Mouse (Mus musculus): ENCODE data around the gene Kcnh1. TPM values are rescaled to one million over a fixed set of nuclear protein-coding genes. Genes with fewer than 3 reads are reported as not detected.

Gene Kcnh1
- polyA plus RNA-seq, 1 experiment from 2014 or later, result 0.35 TPM

DNA sequence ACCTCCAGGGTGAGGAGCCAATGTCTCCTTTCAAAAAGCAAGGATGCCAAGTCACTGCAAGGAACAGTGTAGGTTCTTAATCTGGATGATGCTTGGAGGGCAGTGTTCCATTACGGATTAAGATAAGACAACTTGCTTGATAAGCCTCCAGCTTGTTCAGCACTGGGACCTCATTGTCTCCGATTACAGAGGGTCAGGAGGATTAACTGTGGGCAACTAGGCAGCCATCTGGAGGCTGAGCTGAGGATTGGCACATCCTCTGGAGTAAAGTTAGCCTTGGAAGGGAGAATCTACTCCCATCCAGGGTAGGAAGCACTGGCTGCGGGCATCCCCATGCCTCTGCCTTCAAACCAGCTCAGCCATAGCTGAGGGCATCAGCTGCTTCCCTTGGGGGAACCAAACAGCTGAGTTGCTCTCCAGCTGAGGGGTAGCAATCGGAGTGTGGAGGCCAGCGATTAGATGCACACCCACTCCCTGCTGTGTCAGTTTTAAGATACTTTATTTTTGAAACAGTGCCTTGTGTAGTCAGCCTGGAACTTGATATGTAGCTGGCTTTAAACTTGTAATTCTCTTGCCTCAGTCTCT lies 87.3 kb downstream of the Kcnh1 start:
- no peak overlapping the region for H3K4me2 ChIP-seq (replicated peaks; ENCODE audit: low read depth, low read length)
- no peaks in the 10 kb centered on the region for H3K9me3 ChIP-seq (ENCODE audit: control insufficient read depth, low read depth, low read length)
- H3K36me3 ChIP-seq (ENCODE audit: control insufficient read depth, insufficient read depth, low read length), result no peaks in the 10 kb centered on the region
- ATAC-seq (ENCODE audit: insufficient number of reproducible peaks, insufficient read depth, low FRiP score, low read depth), result no peak
- 63% methylated on average over 5 of the region's 5 CpGs for WGBS
- no peak overlapping the region for H3K9ac ChIP-seq (replicated peaks; ENCODE audit: low read depth, low read length)
- no peak overlapping the region for H3K4me3 ChIP-seq (ENCODE audit: low read depth, low read length)
- no peak overlapping the region for H3K27ac ChIP-seq (ENCODE audit: low read length)
- no peaks in the 10 kb centered on the region for H3K4me1 ChIP-seq (ENCODE audit: control insufficient read depth, insufficient read depth, low read length)
- H3K27me3 ChIP-seq (ENCODE audit: control insufficient read depth, insufficient read depth, low read length), result no peaks in the 10 kb centered on the region

DNA sequence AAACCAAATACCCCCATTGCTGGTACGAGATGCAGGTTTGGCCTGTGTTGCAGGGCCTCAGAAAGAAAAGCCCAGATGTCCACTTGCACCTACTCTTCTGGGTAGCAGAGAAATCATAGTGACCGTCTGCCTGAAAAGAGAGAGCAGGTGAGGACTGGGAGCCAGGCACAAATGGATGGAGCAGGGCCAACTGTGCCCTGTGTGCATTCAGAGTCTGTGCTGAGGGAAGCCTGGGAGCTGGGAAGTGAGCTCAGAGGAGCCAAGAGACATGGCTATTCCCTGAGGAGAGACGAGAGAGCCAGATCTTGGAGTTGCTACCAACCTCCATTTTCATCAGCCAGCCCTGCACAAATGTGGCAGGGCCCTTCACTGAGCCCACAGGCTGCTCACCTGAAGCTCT lies 93.8 kb downstream of the Kcnh1 start:
- no peaks in the 10 kb centered on the region for H3K36me3 ChIP-seq (ENCODE audit: control insufficient read depth, insufficient read depth, low read length)
- H3K9me3 ChIP-seq (ENCODE audit: control insufficient read depth, low read depth, low read length), result no peaks in the 10 kb centered on the region
- no peak overlapping the region for H3K9ac ChIP-seq (replicated peaks; ENCODE audit: low read depth, low read length)
- no peak overlapping the region for H3K4me2 ChIP-seq (replicated peaks; ENCODE audit: low read depth, low read length)
- no peaks in the 10 kb centered on the region for H3K4me1 ChIP-seq (ENCODE audit: control insufficient read depth, insufficient read depth, low read length)
- WGBS, result 77% methylated on average over 3 of the region's 3 CpGs
- H3K27ac ChIP-seq (ENCODE audit: low read length), result no peak overlapping the region
- ATAC-seq (ENCODE audit: insufficient number of reproducible peaks, insufficient read depth, low FRiP score, low read depth), result no peak
- H3K27me3 ChIP-seq (ENCODE audit: control insufficient read depth, insufficient read depth, low read length), result no peaks in the 10 kb centered on the region
- H3K4me3 ChIP-seq (ENCODE audit: low read depth, low read length), result no peak overlapping the region

DNA sequence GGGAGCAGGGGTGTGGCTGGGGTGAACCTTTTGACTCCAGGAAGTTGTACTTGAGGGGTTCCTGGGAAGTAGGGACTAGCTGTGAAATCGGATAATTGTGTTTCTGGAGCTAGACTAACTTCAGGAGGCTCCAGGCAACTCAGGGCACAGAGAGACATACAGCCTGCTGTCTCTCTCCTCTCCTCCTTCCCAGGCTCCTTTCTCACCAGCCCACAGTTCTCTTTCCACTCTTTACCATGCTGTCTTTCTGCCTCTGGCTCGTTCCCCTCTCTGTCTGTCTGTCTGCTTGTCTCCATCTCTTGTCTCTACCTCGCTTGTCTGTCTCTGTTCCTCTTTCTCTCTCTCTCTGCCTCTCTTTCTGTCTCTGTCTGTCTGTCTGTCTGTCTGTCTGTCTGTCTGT lies 94.4 kb downstream of the Kcnh1 start:
- Histone ChIP-seq H3K4me3 (ENCODE audit: low read depth, low read length) (no peak overlapping the region), H3K27me3 (ENCODE audit: control insufficient read depth, insufficient read depth, low read length) (no peaks in the 10 kb centered on the region), H3K4me2 (replicated peaks; ENCODE audit: low read depth, low read length) (no peak overlapping the region), H3K4me1 (ENCODE audit: control insufficient read depth, insufficient read depth, low read length) (no peaks in the 10 kb centered on the region), H3K9me3 (ENCODE audit: control insufficient read depth, low read depth, low read length) (no peaks in the 10 kb centered on the region), H3K9ac (replicated peaks; ENCODE audit: low read depth, low read length) (no peak overlapping the region), H3K36me3 (ENCODE audit: control insufficient read depth, insufficient read depth, low read length) (no peaks in the 10 kb centered on the region), H3K27ac (ENCODE audit: low read length) (no peak overlapping the region)
- no peak for ATAC-seq (ENCODE audit: insufficient number of reproducible peaks, insufficient read depth, low FRiP score, low read depth)
- WGBS, result 70% methylated on average over 3 of the region's 3 CpGs

DNA sequence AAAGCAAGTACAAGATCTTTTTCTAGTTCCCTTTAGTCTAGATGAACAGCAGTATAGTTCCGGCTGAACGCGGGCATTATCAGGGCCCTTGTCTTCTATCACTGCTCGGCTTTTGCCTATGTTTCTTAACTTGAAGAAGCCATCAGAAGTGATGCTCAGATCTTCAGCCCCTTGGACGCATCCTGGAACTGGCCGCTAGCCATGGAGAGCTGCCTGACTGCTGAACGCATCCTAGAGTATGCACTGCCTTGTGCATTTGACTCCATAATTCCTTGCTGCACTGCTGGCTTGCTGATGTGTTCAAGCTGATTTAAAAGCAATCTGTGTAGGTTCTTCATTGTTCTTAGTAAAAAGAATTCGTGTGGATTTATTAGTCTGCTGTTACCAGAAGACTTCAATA lies 97.9 kb downstream of the Kcnh1 start:
- Histone ChIP-seq H3K4me1 (ENCODE audit: control insufficient read depth, insufficient read depth, low read length) (no peaks in the 10 kb centered on the region), H3K4me2 (replicated peaks; ENCODE audit: low read depth, low read length) (no peak overlapping the region), H3K27me3 (ENCODE audit: control insufficient read depth, insufficient read depth, low read length) (no peaks in the 10 kb centered on the region), H3K9me3 (ENCODE audit: control insufficient read depth, low read depth, low read length) (no peaks in the 10 kb centered on the region), H3K27ac (ENCODE audit: low read length) (no peak overlapping the region), H3K4me3 (ENCODE audit: low read depth, low read length) (no peak overlapping the region), H3K9ac (replicated peaks; ENCODE audit: low read depth, low read length) (no peak overlapping the region), H3K36me3 (ENCODE audit: control insufficient read depth, insufficient read depth, low read length) (no peaks in the 10 kb centered on the region)
- WGBS, result 85% methylated on average over 8 of the region's 8 CpGs
- no peak for ATAC-seq (ENCODE audit: insufficient number of reproducible peaks, insufficient read depth, low FRiP score, low read depth)

DNA sequence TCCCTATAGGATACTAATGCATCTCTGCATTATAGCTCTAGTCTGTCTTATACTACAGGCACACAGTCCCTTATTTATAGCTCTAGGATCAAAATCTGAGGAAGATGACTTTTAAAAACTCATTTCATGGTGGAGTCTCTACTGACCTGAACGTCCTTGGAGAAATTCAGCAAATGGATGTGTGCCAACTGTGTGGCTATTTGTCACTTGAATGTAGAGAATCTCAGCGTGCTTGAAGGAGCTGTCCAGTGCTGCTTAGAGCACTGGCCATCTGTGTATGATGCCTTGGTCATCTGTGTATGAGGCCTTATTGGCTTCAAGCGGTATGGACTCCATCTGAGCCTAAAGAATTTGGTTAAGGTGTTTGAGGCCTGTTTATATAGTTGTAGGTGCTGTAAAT lies 100.7 kb downstream of the Kcnh1 start:
- no peak for ATAC-seq (ENCODE audit: insufficient number of reproducible peaks, insufficient read depth, low FRiP score, low read depth)
- Histone ChIP-seq H3K9ac (replicated peaks; ENCODE audit: low read depth, low read length) (no peak overlapping the region), H3K9me3 (ENCODE audit: control insufficient read depth, low read depth, low read length) (no peaks in the 10 kb centered on the region), H3K4me1 (ENCODE audit: control insufficient read depth, insufficient read depth, low read length) (no peaks in the 10 kb centered on the region), H3K27me3 (ENCODE audit: control insufficient read depth, insufficient read depth, low read length) (no peaks in the 10 kb centered on the region), H3K4me2 (replicated peaks; ENCODE audit: low read depth, low read length) (no peak overlapping the region), H3K4me3 (ENCODE audit: low read depth, low read length) (no peak overlapping the region), H3K36me3 (ENCODE audit: control insufficient read depth, insufficient read depth, low read length) (no peaks in the 10 kb centered on the region), H3K27ac (ENCODE audit: low read length) (no peak overlapping the region)
- WGBS, result 49% methylated on average over 3 of the region's 3 CpGs

DNA sequence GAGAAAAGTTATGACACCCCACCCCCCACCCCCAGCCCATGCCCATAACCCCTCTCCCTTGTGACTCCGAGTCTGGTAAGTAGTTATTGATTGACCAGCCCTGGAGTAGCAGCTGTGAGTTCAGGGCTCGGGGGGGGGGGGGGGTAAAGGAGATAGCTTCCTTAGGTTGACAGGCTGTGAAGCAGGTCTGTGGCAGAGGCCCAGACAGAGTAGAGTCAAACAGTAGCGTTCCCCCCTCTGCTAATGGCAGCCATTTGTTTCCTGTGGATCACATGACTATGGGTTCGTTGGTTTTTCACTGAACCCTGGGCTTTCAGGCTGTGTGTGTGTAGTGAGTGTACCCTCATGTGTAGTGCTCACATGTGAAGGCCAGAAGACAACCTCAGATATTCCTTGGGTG lies 102.8 kb downstream of the Kcnh1 start:
- Histone ChIP-seq H3K4me2 (replicated peaks; ENCODE audit: low read depth, low read length) (no peak overlapping the region), H3K36me3 (ENCODE audit: control insufficient read depth, insufficient read depth, low read length) (no peaks in the 10 kb centered on the region), H3K4me1 (ENCODE audit: control insufficient read depth, insufficient read depth, low read length) (no peaks in the 10 kb centered on the region), H3K27me3 (ENCODE audit: control insufficient read depth, insufficient read depth, low read length) (no peaks in the 10 kb centered on the region), H3K9me3 (ENCODE audit: control insufficient read depth, low read depth, low read length) (no peaks in the 10 kb centered on the region), H3K9ac (replicated peaks; ENCODE audit: low read depth, low read length) (no peak overlapping the region), H3K4me3 (ENCODE audit: low read depth, low read length) (no peak overlapping the region), H3K27ac (ENCODE audit: low read length) (no peak overlapping the region; the same call in 1 of the 2 replicates)
- ATAC-seq (ENCODE audit: insufficient number of reproducible peaks, insufficient read depth, low FRiP score, low read depth), result no peak
- WGBS, result 33% methylated on average over 4 of the region's 4 CpGs

DNA sequence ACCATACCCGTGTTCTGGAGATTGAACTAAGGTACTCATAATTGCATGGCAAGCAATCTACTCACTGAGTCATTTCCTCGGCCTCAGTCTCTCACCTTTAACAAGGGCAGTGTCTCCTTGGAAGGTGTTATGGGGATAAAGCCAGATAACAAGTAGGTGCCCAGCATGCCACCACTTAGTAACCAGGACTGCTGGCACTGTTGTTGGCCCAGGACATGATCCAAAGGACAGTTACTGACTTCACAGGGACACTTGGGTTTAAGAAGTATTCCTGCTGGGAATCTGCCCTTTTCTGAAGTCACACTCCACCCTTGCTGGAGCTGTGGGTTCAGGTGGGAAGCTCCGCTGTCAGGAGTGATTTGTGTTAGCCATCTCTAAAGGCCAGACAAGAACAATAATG lies 103.3 kb downstream of the Kcnh1 start:
- Histone ChIP-seq H3K9ac (replicated peaks; ENCODE audit: low read depth, low read length) (no peak overlapping the region), H3K27ac (ENCODE audit: low read length) (no peak overlapping the region)
- WGBS, result 88% methylated on average over 3 of the region's 3 CpGs

DNA sequence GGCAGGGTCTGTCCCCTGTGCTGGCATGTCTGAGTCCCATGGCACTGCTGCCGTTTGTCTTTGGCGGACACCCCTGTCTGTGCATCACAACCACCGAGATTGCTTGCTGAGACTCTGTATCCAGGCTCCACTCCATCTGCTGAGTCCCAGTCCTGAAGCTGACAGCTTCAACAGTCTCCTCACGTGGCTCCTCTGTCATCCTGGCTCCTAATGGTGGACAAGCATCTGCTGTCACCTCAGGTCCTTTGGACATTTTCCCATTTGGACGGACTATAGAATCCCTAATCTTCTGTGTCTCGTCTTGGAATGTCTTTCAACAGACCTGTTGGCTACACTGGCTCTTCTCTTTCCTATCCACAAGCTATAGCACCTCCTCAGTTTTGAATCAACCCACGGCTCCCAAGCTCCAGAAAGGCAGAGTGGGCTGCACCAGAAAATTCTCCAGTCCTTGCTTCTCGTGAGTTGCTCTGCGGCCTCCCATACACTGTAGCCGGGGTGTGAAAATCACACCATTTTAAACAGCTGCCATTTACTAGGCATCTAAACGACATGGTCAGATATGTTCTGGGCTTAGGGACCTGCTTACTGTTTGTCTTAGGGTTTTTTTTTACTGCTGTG lies 104.8 kb downstream of the Kcnh1 start:
- Histone ChIP-seq H3K9me3 (ENCODE audit: control insufficient read depth, low read depth, low read length) (no peaks in the 10 kb centered on the region), H3K27ac (ENCODE audit: low read length) (no peak overlapping the region), H3K27me3 (ENCODE audit: control insufficient read depth, insufficient read depth, low read length) (no peaks in the 10 kb centered on the region), H3K4me1 (ENCODE audit: control insufficient read depth, insufficient read depth, low read length) (peaks cover 6% of the 10 kb centered on the region; the same call in 1 of the 2 replicates), H3K4me3 (ENCODE audit: low read depth, low read length) (no peak overlapping the region), H3K4me2 (replicated peaks; ENCODE audit: low read depth, low read length) (no peak overlapping the region), H3K36me3 (ENCODE audit: control insufficient read depth, insufficient read depth, low read length) (no peaks in the 10 kb centered on the region), H3K9ac (replicated peaks; ENCODE audit: low read depth, low read length) (no peak overlapping the region)
- WGBS, result 80% methylated on average over 11 of the region's 11 CpGs
- no peak for ATAC-seq (ENCODE audit: insufficient number of reproducible peaks, insufficient read depth, low FRiP score, low read depth)

More for the DNA sequence above, 103.3 kb downstream of the Kcnh1 start:
- H3K9me3 ChIP-seq (ENCODE audit: control insufficient read depth, low read depth, low read length), result no peaks in the 10 kb centered on the region
- no peaks in the 10 kb centered on the region for H3K4me1 ChIP-seq (ENCODE audit: control insufficient read depth, insufficient read depth, low read length)
- H3K27me3 ChIP-seq (ENCODE audit: control insufficient read depth, insufficient read depth, low read length), result no peaks in the 10 kb centered on the region
- H3K4me2 ChIP-seq (replicated peaks; ENCODE audit: low read depth, low read length), result no peak overlapping the region
- H3K4me3 ChIP-seq (ENCODE audit: low read depth, low read length), result no peak overlapping the region
- no peaks in the 10 kb centered on the region for H3K36me3 ChIP-seq (ENCODE audit: control insufficient read depth, insufficient read depth, low read length)
- ATAC-seq (ENCODE audit: insufficient number of reproducible peaks, insufficient read depth, low FRiP score, low read depth), result no peak

DNA sequence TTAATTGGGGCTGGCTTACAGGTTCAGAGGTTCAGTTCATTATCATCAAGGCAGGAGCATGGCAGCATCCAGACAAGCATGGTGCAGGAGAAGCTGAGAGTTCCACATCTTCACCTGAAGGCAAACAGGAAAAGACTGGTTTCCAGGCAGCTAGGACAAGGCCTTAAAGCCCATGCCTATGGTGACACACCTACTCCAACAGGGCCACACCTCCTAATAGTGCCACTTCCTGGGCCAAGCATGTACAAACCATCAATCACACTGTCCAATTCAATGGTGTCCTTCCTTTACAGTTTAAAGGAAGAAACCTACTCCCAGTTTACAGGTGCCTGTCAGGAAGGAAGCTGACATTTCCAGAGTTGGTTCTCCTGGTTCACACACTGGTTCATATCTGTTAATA lies 105.3 kb downstream of the Kcnh1 start:
- H3K4me1 ChIP-seq (ENCODE audit: control insufficient read depth, insufficient read depth, low read length), result peaks cover 6% of the 10 kb centered on the region; the same call in 1 of the 2 replicates
- H3K27me3 ChIP-seq (ENCODE audit: control insufficient read depth, insufficient read depth, low read length), result no peaks in the 10 kb centered on the region
- no peak for ATAC-seq (ENCODE audit: insufficient number of reproducible peaks, insufficient read depth, low FRiP score, low read depth)
- no peaks in the 10 kb centered on the region for H3K9me3 ChIP-seq (ENCODE audit: control insufficient read depth, low read depth, low read length)
- H3K27ac ChIP-seq (ENCODE audit: low read length), result no peak overlapping the region
- H3K9ac ChIP-seq (replicated peaks; ENCODE audit: low read depth, low read length), result no peak overlapping the region
- H3K4me3 ChIP-seq (ENCODE audit: low read depth, low read length), result no peak overlapping the region
- no peaks in the 10 kb centered on the region for H3K36me3 ChIP-seq (ENCODE audit: control insufficient read depth, insufficient read depth, low read length)
- H3K4me2 ChIP-seq (replicated peaks; ENCODE audit: low read depth, low read length), result no peak overlapping the region
